Mouse (Mus musculus): ENCODE measurements around the gene Spon1. TPM values are rescaled to one million over a fixed set of nuclear protein-coding genes. Genes with fewer than 3 reads are reported as not detected.

Spon1 gene
- polyA plus RNA-seq, 1 experiment from 2014 or later = 72.9 TPM

- Histone ChIP-seq H3K27ac (replicated peaks) (no peak overlapping the region), H3K4me1 (peaks cover 16% of the 10 kb centered on the region), H3K9ac (no peak overlapping the region), H3K27me3 (replicated peaks) (no peaks in the 10 kb centered on the region), H3K4me2 (no peak overlapping the region), H3K9me3 (no peaks in the 10 kb centered on the region), H3K36me3 (no peaks in the 10 kb centered on the region), H3K4me3 (no peak overlapping the region)
- ATAC-seq (ENCODE audit: extremely low read depth, insufficient number of reproducible peaks, low FRiP score, low TSS enrichment) = no peak
- WGBS = 76% methylated on average over 7 of the region's 7 CpGs
Measured at GRCm38 (mm10) chr7:113910856-113911255, 145.1 kb downstream of the Spon1 start.

DNA sequence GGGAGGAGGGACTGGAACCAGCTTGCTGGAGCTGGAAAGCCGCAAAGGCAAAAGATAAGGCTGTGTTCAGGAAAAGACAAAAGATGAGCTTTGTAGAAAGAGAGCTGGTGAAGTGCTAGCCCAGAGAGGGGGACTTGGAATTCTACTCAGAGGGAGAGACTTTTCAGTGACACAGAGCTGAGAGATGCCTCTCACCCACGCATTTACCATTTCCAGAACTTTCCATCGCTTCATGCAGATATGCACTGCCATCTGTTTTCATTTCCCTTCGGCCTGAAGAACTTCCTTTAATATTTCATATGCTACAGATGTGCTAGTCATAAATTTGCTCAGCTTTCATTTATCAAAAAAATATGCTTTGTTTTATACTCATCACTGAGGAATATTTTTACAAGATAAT, 150.1 kb downstream of the Spon1 start:
- H3K4me3 ChIP-seq = no peak overlapping the region
- no peak for ATAC-seq (ENCODE audit: extremely low read depth, insufficient number of reproducible peaks, low FRiP score, low TSS enrichment)
- H3K4me2 ChIP-seq = no peak overlapping the region
- H3K27me3 ChIP-seq (replicated peaks) = no peaks in the 10 kb centered on the region
- no peaks in the 10 kb centered on the region for H3K9me3 ChIP-seq
- WGBS = 56% methylated on average over 4 of the region's 4 CpGs
- H3K4me1 ChIP-seq = peaks cover 11% of the 10 kb centered on the region
- H3K27ac ChIP-seq (replicated peaks) = no peak overlapping the region
- no peak overlapping the region for H3K9ac ChIP-seq
- no peaks in the 10 kb centered on the region; the same call in none of the 2 replicates for H3K36me3 ChIP-seq

GRCm38 (mm10) chr7:113918916-113919315, 153.1 kb downstream of the Spon1 start:
- H3K4me2 ChIP-seq = no peak overlapping the region
- no peak overlapping the region for H3K4me3 ChIP-seq
- no peak for ATAC-seq (ENCODE audit: extremely low read depth, insufficient number of reproducible peaks, low FRiP score, low TSS enrichment)
- no peak overlapping the region for H3K27ac ChIP-seq (replicated peaks)
- no peaks in the 10 kb centered on the region for H3K9me3 ChIP-seq
- no peaks in the 10 kb centered on the region for H3K27me3 ChIP-seq (replicated peaks)
- 81% methylated on average over 3 of the region's 3 CpGs for WGBS
- no peaks in the 10 kb centered on the region; the same call in none of the 2 replicates for H3K36me3 ChIP-seq
- H3K4me1 ChIP-seq = peaks cover 11% of the 10 kb centered on the region
- no peak overlapping the region for H3K9ac ChIP-seq

DNA sequence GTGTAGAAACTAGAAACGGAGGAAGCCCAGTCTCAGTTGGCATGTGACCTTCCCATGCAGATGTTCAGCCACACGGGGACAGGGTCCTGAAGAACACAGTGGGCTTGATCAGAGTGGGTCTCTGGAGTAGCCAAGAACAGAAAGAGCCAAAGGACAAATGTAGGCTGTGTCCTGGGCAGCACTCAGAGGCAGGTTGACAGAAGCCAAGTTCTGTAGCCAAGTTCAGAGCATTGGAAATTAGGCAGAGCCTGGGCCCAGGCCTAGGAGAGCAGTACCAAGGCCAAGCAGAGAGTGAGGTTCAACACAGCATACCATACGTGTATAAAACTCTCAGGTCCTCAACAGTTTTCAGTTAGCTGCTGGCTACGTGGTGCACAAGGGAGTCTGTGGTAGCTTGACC, 153.7 kb downstream of the Spon1 start:
- WGBS = 58% methylated on average over 4 of the region's 4 CpGs
- Histone ChIP-seq H3K36me3 (no peaks in the 10 kb centered on the region; the same call in none of the 2 replicates), H3K27ac (replicated peaks) (no peak overlapping the region), H3K27me3 (replicated peaks) (no peaks in the 10 kb centered on the region), H3K4me2 (no peak overlapping the region), H3K9ac (no peak overlapping the region), H3K4me1 (peaks cover 11% of the 10 kb centered on the region), H3K4me3 (no peak overlapping the region), H3K9me3 (no peaks in the 10 kb centered on the region)
- no peak for ATAC-seq (ENCODE audit: extremely low read depth, insufficient number of reproducible peaks, low FRiP score, low TSS enrichment)

GRCm38 (mm10) chr7:113920056-113920455, 154.3 kb downstream of the Spon1 start:
- no peak overlapping the region for H3K27ac ChIP-seq (replicated peaks)
- H3K4me1 ChIP-seq = peaks cover 11% of the 10 kb centered on the region
- no peak overlapping the region for H3K4me2 ChIP-seq
- H3K27me3 ChIP-seq (replicated peaks) = no peaks in the 10 kb centered on the region
- H3K4me3 ChIP-seq = no peak overlapping the region
- ATAC-seq (ENCODE audit: extremely low read depth, insufficient number of reproducible peaks, low FRiP score, low TSS enrichment) = no peak
- H3K9me3 ChIP-seq = no peaks in the 10 kb centered on the region
- peaks cover under 1% of the 10 kb centered on the region for H3K36me3 ChIP-seq
- 68% methylated on average over 2 of the region's 2 CpGs for WGBS
- H3K9ac ChIP-seq = no peak overlapping the region

DNA sequence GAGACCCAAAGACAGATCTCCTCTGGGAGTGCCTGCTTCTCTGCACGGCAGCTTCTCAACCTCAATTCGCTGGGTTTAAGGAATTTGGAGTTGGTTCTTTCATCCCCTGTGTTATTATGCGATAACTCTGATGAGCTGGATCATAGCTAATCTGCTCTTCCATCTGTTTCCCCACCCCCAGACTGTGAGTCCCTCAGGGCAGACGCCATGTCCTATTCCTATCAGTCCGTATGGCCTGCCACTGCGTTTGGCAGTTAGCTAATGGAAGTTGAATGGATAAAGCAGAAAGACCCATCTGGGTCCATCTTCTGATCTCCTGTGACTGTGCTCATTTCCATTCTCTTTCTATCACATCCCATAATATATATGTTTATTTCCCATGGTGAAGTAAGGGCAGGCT, 158.8 kb downstream of the Spon1 start:
- no peak overlapping the region for H3K4me2 ChIP-seq
- peaks cover 22% of the 10 kb centered on the region for H3K36me3 ChIP-seq
- no peak overlapping the region for H3K4me3 ChIP-seq
- no peaks in the 10 kb centered on the region for H3K9me3 ChIP-seq
- WGBS = 80% methylated on average over 6 of the region's 6 CpGs
- ATAC-seq (ENCODE audit: extremely low read depth, insufficient number of reproducible peaks, low FRiP score, low TSS enrichment) = no peak
- H3K4me1 ChIP-seq = peaks cover 5% of the 10 kb centered on the region
- H3K27me3 ChIP-seq (replicated peaks) = no peaks in the 10 kb centered on the region
- no peak overlapping the region for H3K27ac ChIP-seq (replicated peaks)
- H3K9ac ChIP-seq = no peak overlapping the region

DNA sequence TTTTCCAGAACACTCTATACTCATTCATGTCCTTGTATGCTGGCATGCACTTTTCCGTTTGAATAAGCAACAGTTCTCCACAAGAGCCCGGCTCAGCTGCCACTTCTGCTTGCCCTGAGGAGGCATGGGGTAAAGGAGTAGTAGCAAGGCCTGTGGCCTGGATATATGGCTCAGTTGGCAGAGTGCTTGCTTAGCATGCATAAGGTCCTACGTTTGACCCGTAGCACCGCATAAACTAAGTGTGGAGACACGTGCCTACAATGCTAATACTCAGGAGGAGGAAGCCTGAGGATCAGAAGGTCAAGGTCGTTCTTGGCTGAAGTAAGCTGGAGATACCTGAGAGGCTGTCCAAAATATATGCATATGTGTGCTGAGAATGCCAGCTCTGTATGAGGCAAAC, 185.1 kb downstream of the Spon1 start:
- WGBS = 81% methylated on average over 7 of the region's 7 CpGs
- H3K27ac ChIP-seq (replicated peaks) = no peak overlapping the region
- ATAC-seq (ENCODE audit: extremely low read depth, insufficient number of reproducible peaks, low FRiP score, low TSS enrichment) = no peak
- H3K4me3 ChIP-seq = no peak overlapping the region
- no peak overlapping the region for H3K9ac ChIP-seq
- H3K36me3 ChIP-seq = no peaks in the 10 kb centered on the region
- no peaks in the 10 kb centered on the region for H3K27me3 ChIP-seq (replicated peaks)
- no peaks in the 10 kb centered on the region for H3K9me3 ChIP-seq
- H3K4me1 ChIP-seq = no peaks in the 10 kb centered on the region
- no peak overlapping the region for H3K4me2 ChIP-seq

DNA sequence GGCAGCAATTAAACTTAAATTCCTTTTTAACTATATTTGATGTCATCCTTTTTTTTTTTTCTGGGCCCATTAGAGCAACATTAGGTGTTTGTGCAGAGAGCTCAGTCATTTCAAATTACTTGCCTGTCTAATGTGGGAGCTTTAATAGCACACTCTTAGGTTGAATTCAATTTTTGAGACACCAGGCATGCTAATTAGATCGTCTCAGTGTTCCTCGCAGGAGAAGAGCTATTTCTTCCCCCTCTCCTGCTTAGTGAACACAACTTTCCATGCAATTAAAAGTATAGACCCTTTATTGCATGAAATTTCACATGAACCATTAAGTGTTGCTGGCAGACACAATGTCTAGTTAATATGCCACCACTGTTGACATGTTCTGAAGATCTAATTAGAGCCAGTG, 189.6 kb downstream of the Spon1 start:
- Histone ChIP-seq H3K4me2 (no peak overlapping the region), H3K9me3 (no peaks in the 10 kb centered on the region), H3K27ac (replicated peaks) (no peak overlapping the region), H3K36me3 (peaks cover 5% of the 10 kb centered on the region; the same call in 1 of the 2 replicates), H3K4me1 (peaks cover 6% of the 10 kb centered on the region), H3K4me3 (no peak overlapping the region), H3K27me3 (replicated peaks) (no peaks in the 10 kb centered on the region), H3K9ac (no peak overlapping the region)
- 90% methylated on average over 2 of the region's 2 CpGs for WGBS
- no peak for ATAC-seq (ENCODE audit: extremely low read depth, insufficient number of reproducible peaks, low FRiP score, low TSS enrichment)

GRCm38 (mm10) chr7:113960841-113961499, 195.2 kb downstream of the Spon1 start:
- Histone ChIP-seq H3K4me1 (peaks cover 31% of the 10 kb centered on the region), H3K4me3 (no peak overlapping the region), H3K27me3 (replicated peaks) (no peaks in the 10 kb centered on the region), H3K9ac (no peak overlapping the region), H3K36me3 (peaks cover 5% of the 10 kb centered on the region; the same call in 1 of the 2 replicates), H3K9me3 (no peaks in the 10 kb centered on the region), H3K27ac (replicated peaks) (no peak overlapping the region), H3K4me2 (no peak overlapping the region)
- WGBS = 68% methylated on average over 9 of the region's 9 CpGs
- ATAC-seq (ENCODE audit: extremely low read depth, insufficient number of reproducible peaks, low FRiP score, low TSS enrichment) = no peak

- H3K9me3 ChIP-seq = no peaks in the 10 kb centered on the region
- peaks cover 5% of the 10 kb centered on the region; the same call in 1 of the 2 replicates for H3K36me3 ChIP-seq
- no peak overlapping the region for H3K9ac ChIP-seq
- no peaks in the 10 kb centered on the region for H3K27me3 ChIP-seq (replicated peaks)
- ATAC-seq (ENCODE audit: extremely low read depth, insufficient number of reproducible peaks, low FRiP score, low TSS enrichment) = no peak
- 55% methylated on average over 3 of the region's 3 CpGs for WGBS
- no peak overlapping the region for H3K4me3 ChIP-seq
- no peak overlapping the region for H3K4me2 ChIP-seq
- H3K4me1 ChIP-seq = peaks cover 31% of the 10 kb centered on the region
- no peak overlapping the region for H3K27ac ChIP-seq (replicated peaks)
Measured at GRCm38 (mm10) chr7:113961500-113961895, 195.7 kb downstream of the Spon1 start.

GRCm38 (mm10) chr7:113962078-113962477, 196.3 kb downstream of the Spon1 start:
- no peaks in the 10 kb centered on the region for H3K9me3 ChIP-seq
- 72% methylated on average over 4 of the region's 4 CpGs for WGBS
- no peaks in the 10 kb centered on the region for H3K27me3 ChIP-seq (replicated peaks)
- ATAC-seq (ENCODE audit: extremely low read depth, insufficient number of reproducible peaks, low FRiP score, low TSS enrichment) = no peak
- H3K4me1 ChIP-seq = peaks cover 31% of the 10 kb centered on the region
- H3K27ac ChIP-seq (replicated peaks) = no peak overlapping the region
- peaks cover 5% of the 10 kb centered on the region; the same call in 1 of the 2 replicates for H3K36me3 ChIP-seq
- no peak overlapping the region for H3K4me2 ChIP-seq
- H3K4me3 ChIP-seq = no peak overlapping the region
- H3K9ac ChIP-seq = no peak overlapping the region

GRCm38 (mm10) chr7:113963766-113964165, 198.0 kb downstream of the Spon1 start:
- no peak overlapping the region for H3K4me3 ChIP-seq
- no peak overlapping the region for H3K9ac ChIP-seq
- no peak overlapping the region for H3K4me2 ChIP-seq
- H3K4me1 ChIP-seq = peaks cover 31% of the 10 kb centered on the region
- WGBS = 55% methylated on average over 4 of the region's 4 CpGs
- H3K27me3 ChIP-seq (replicated peaks) = no peaks in the 10 kb centered on the region
- H3K27ac ChIP-seq (replicated peaks) = no peak overlapping the region
- H3K36me3 ChIP-seq = no peaks in the 10 kb centered on the region
- no peak for ATAC-seq (ENCODE audit: extremely low read depth, insufficient number of reproducible peaks, low FRiP score, low TSS enrichment)
- H3K9me3 ChIP-seq = no peaks in the 10 kb centered on the region
